Mouse (Mus musculus) natural killer cell, adult 2 months (primary cell): ENCODE results near the gene Kcnd3.

Experiments
- DNase-seq, 2 experiments: peaks; one replicate each; pipeline ENCODE4 v3.0.0; 2022; ENCODE audit warnings: low spot score in 2 of 2

The Kcnd3 gene

GRCm38 (mm10) chr3:105457657-105458056, 5.5 kb downstream of the Kcnd3 start:
- no peak for DNase-seq

GRCm38 (mm10) chr3:105466538-105466937, 14.4 kb downstream of the Kcnd3 start:
- no peak for DNase-seq

- DNase-seq, result no peak
These were observed 20.4 kb downstream of the Kcnd3 start for GRCm38 (mm10) chr3:105472564-105472963.

- DNase-seq, result no peak
These were observed 24.3 kb downstream of the Kcnd3 start for GRCm38 (mm10) chr3:105476408-105476807.

- no peak for DNase-seq
These were observed 26.7 kb downstream of the Kcnd3 start for GRCm38 (mm10) chr3:105478876-105479275.

GRCm38 (mm10) chr3:105481419-105481818, 29.3 kb downstream of the Kcnd3 start:
- DNase-seq, result no peak

GRCm38 (mm10) chr3:105483651-105484052, 31.5 kb downstream of the Kcnd3 start:
- DNase-seq, result no peak

GRCm38 (mm10) chr3:105487171-105487570, 35.0 kb downstream of the Kcnd3 start:
- DNase-seq, result no peak

GRCm38 (mm10) chr3:105489607-105490006, 37.5 kb downstream of the Kcnd3 start:
- no peak for DNase-seq

- DNase-seq, result no peak
These were observed 42.8 kb downstream of the Kcnd3 start for GRCm38 (mm10) chr3:105494886-105495285.

GRCm38 (mm10) chr3:105496216-105496615, 44.1 kb downstream of the Kcnd3 start:
- DNase-seq, result no peak

GRCm38 (mm10) chr3:105496935-105497334, 44.8 kb downstream of the Kcnd3 start:
- DNase-seq, result no peak

- DNase-seq, result no peak
These were observed 48.9 kb downstream of the Kcnd3 start for GRCm38 (mm10) chr3:105501071-105501470.

GRCm38 (mm10) chr3:105504272-105504671, 52.1 kb downstream of the Kcnd3 start:
- DNase-seq, result no peak

GRCm38 (mm10) chr3:105505161-105505872, 53.2 kb downstream of the Kcnd3 start:
- no peak for DNase-seq

- DNase-seq, result no peak
These were observed 53.7 kb downstream of the Kcnd3 start for GRCm38 (mm10) chr3:105505873-105506170.

GRCm38 (mm10) chr3:105506592-105506991, 54.5 kb downstream of the Kcnd3 start:
- DNase-seq, result no peak

- no peak for DNase-seq
These were observed 57.2 kb downstream of the Kcnd3 start for GRCm38 (mm10) chr3:105509321-105509720.

GRCm38 (mm10) chr3:105511836-105512235, 59.7 kb downstream of the Kcnd3 start:
- DNase-seq, result no peak

- DNase-seq, result no peak
These were observed 62.1 kb downstream of the Kcnd3 start for GRCm38 (mm10) chr3:105514215-105514614.

- no peak for DNase-seq
These were observed 62.9 kb downstream of the Kcnd3 start for GRCm38 (mm10) chr3:105515035-105515434.

- DNase-seq, result no peak
These were observed 63.5 kb downstream of the Kcnd3 start for GRCm38 (mm10) chr3:105515640-105516039.

GRCm38 (mm10) chr3:105520446-105520845, 68.3 kb downstream of the Kcnd3 start:
- no peak for DNase-seq

GRCm38 (mm10) chr3:105521178-105521631, 69.1 kb downstream of the Kcnd3 start:
- no peak for DNase-seq
